Mouse (Mus musculus) CH12.LX (cell line): ENCODE results near the gene Zdhhc8. TPM values are rescaled to one million over a fixed set of nuclear protein-coding genes. Genes with fewer than 3 reads are reported as not detected.
A peak's percentile ranks its signal among the peaks of the same experiment; 100 is the strongest.

Experiments
- DNase-seq: peaks from one replicate; pipeline ENCODE4 v3.0.0-alpha.2; 2013; ENCODE audit errors: extremely low read depth
- H3K27ac ChIP-seq: 2 replicates; pipeline ENCODE4 v1.5.1; 2012; ENCODE audit warnings: low read depth, mild to moderate bottlenecking, control low read depth, moderate library complexity; ENCODE audit not compliant: insufficient read depth
- H3K27me3 ChIP-seq: replicated peaks from 2 replicates; pipeline ENCODE3; 2012; ENCODE audit warnings: inconsistent platforms
- H3K36me3 ChIP-seq, 2 experiments: replicated peaks in 1 of 2; 2 replicates each; pipeline versions ENCODE3 to v1.6.1; 2012; ENCODE audit warnings: inconsistent platforms in 1 of 2, low read length in 1 of 2, mild to moderate bottlenecking in 1 of 2, mixed read lengths in 1 of 2, moderate library complexity in 1 of 2; ENCODE audit not compliant: control insufficient read depth in 1 of 2, insufficient read depth in 1 of 2
- H3K4me1 ChIP-seq, 2 experiments: 2 replicates each; pipeline ENCODE4 v1.6.1; 2012; ENCODE audit warnings: inconsistent platforms in 1 of 2, moderate library complexity in 1 of 2; ENCODE audit not compliant: insufficient read depth in 2 of 2, control insufficient read depth in 1 of 2
- H3K4me2 ChIP-seq: 2 replicates; pipeline ENCODE4 v1.6.1; 2012; ENCODE audit warnings: low read depth, mild to moderate bottlenecking, control low read depth; ENCODE audit not compliant: poor library complexity, insufficient read depth, severe bottlenecking
- H3K4me3 ChIP-seq, 3 experiments: fragments of 150-350 bp in 1 of 3; sonication (generic) in 1 of 3; replicated peaks in 1 of 3; 2 replicates each; pipeline versions ENCODE3 to v1.5.1; 2011 to 2012; ENCODE audit warnings: low read depth in 2 of 3, low read length in 2 of 3, mild to moderate bottlenecking in 2 of 3, moderate library complexity in 2 of 3, control low read depth in 1 of 3, improper control_type of control experiment in 1 of 3, inconsistent platforms in 1 of 3, mixed read lengths in 1 of 3; ENCODE audit not compliant: poor library complexity in 1 of 3
- H3K79me2 ChIP-seq: replicated peaks from 2 replicates; pipeline ENCODE4 v1.6.1; 2012; ENCODE audit warnings: mild to moderate bottlenecking, moderate library complexity; ENCODE audit not compliant: control insufficient read depth, poor library complexity, insufficient read depth, severe bottlenecking; ENCODE audit errors: extremely low read depth
- H3K9ac ChIP-seq: 2 replicates; pipeline ENCODE4 v1.6.1; 2012; ENCODE audit warnings: low read depth, mild to moderate bottlenecking, control low read depth, moderate library complexity; ENCODE audit not compliant: insufficient read depth
- H3K9me3 ChIP-seq: replicated peaks from 2 replicates; pipeline ENCODE3; 2012; ENCODE audit warnings: low read length, inconsistent platforms, mixed read lengths
- BHLHE40 ChIP-seq: IDR thresholded peaks from 2 replicates; pipeline ENCODE4 v1.6.1; 2011; ENCODE audit warnings: mild to moderate bottlenecking, low read depth, low read length, improper control_type of control experiment
- CHD2 ChIP-seq: IDR thresholded peaks from 2 replicates; pipeline ENCODE4 v1.6.1; 2011; ENCODE audit warnings: low read length, improper control_type of control experiment
- CTCF ChIP-seq, 2 experiments: IDR thresholded peaks in 1 of 2; conservative IDR thresholded peaks in 1 of 2; 2 replicates each; pipeline ENCODE4 v1.5.1; 2011 to 2012; ENCODE audit warnings: low read depth in 2 of 2, low read length in 2 of 2, improper control_type of control experiment in 1 of 2, inconsistent platforms in 1 of 2, mild to moderate bottlenecking in 1 of 2, moderate library complexity in 1 of 2
- E2F4 ChIP-seq: IDR thresholded peaks from 2 replicates; pipeline ENCODE4 v1.6.1; 2011; ENCODE audit warnings: low read depth, low read length, improper control_type of control experiment; ENCODE audit not compliant: insufficient replicate concordance
- ELF1 ChIP-seq: IDR thresholded peaks from 2 replicates; pipeline ENCODE4 v1.6.1; 2014; ENCODE audit warnings: low read depth, mild to moderate bottlenecking, inconsistent platforms, low read length, improper control_type of control experiment
- EP300 ChIP-seq: IDR thresholded peaks from 2 replicates; pipeline ENCODE4 v1.6.1; 2011; ENCODE audit warnings: low read length, improper control_type of control experiment
- ETS1 ChIP-seq: conservative IDR thresholded peaks from 2 replicates; pipeline ENCODE4 v1.6.1; 2012; ENCODE audit warnings: low read depth, mild to moderate bottlenecking, inconsistent platforms, low read length, improper control_type of control experiment, moderate library complexity
- GABPA ChIP-seq: IDR thresholded peaks from 2 replicates; pipeline ENCODE4 v1.6.1; 2012; ENCODE audit warnings: low read depth, low read length, improper control_type of control experiment, inconsistent platforms; ENCODE audit not compliant: insufficient replicate concordance
- HCFC1 ChIP-seq: IDR thresholded peaks from 2 replicates; pipeline ENCODE4 v1.6.1; 2012; ENCODE audit warnings: low read depth, mild to moderate bottlenecking, inconsistent platforms, low read length, improper control_type of control experiment
- JUN ChIP-seq: IDR thresholded peaks from 2 replicates; pipeline ENCODE4 v1.6.1; 2011; ENCODE audit warnings: low read depth, mild to moderate bottlenecking, low read length, improper control_type of control experiment, moderate library complexity; ENCODE audit not compliant: insufficient read depth
- JUND ChIP-seq: conservative IDR thresholded peaks from 2 replicates; pipeline ENCODE4 v1.6.1; 2011; ENCODE audit warnings: low read depth, low read length, improper control_type of control experiment
- MAX ChIP-seq: IDR thresholded peaks from 2 replicates; pipeline ENCODE4 v1.6.1; 2011; ENCODE audit warnings: low read length, improper control_type of control experiment
- MAZ ChIP-seq: IDR thresholded peaks from 2 replicates; pipeline ENCODE4 v1.6.1; 2012; ENCODE audit warnings: low read depth, mild to moderate bottlenecking, inconsistent platforms, low read length, improper control_type of control experiment, moderate library complexity
- MEF2A ChIP-seq: IDR thresholded peaks from 2 replicates; pipeline ENCODE4 v1.6.1; 2014; ENCODE audit warnings: low read depth, mild to moderate bottlenecking, inconsistent platforms, low read length, improper control_type of control experiment, borderline replicate concordance
- MXI1 ChIP-seq: IDR thresholded peaks from 2 replicates; pipeline ENCODE4 v1.6.1; 2011; ENCODE audit warnings: mild to moderate bottlenecking, low read depth, low read length, improper control_type of control experiment
- MYC ChIP-seq: IDR thresholded peaks from 2 replicates; pipeline ENCODE4 v1.6.1; 2011; ENCODE audit warnings: low read depth, mild to moderate bottlenecking, improper control_type of control experiment, low read length
- NRF1 ChIP-seq: IDR thresholded peaks from 2 replicates; pipeline ENCODE4 v1.6.1; 2014; ENCODE audit warnings: low read depth, mild to moderate bottlenecking, inconsistent platforms, low read length, improper control_type of control experiment, moderate library complexity
- POLR2AphosphoS2 ChIP-seq: IDR thresholded peaks from 2 replicates; pipeline ENCODE4 v1.6.1; 2011; ENCODE audit warnings: low read depth, low read length, improper control_type of control experiment
- SIN3A ChIP-seq: IDR thresholded peaks from 2 replicates; pipeline ENCODE4 v1.6.1; 2012; ENCODE audit warnings: low read length, improper control_type of control experiment, inconsistent platforms
- TBP ChIP-seq: conservative IDR thresholded peaks from 2 replicates; pipeline ENCODE4 v1.6.1; 2011; ENCODE audit warnings: low read depth, low read length, improper control_type of control experiment
- USF1 ChIP-seq: IDR thresholded peaks from 2 replicates; pipeline ENCODE4 v1.6.1; 2014; ENCODE audit warnings: low read depth, mild to moderate bottlenecking, inconsistent platforms, low read length, improper control_type of control experiment
- USF2 ChIP-seq: conservative IDR thresholded peaks from 2 replicates; pipeline ENCODE4 v1.6.1; 2011; ENCODE audit warnings: low read depth, low read length, improper control_type of control experiment
- ZKSCAN1 ChIP-seq: IDR thresholded peaks from 2 replicates; pipeline ENCODE4 v1.6.1; 2012; ENCODE audit warnings: low read depth, inconsistent platforms, low read length, improper control_type of control experiment, borderline replicate concordance
- ZNF384 ChIP-seq: IDR thresholded peaks from 2 replicates; pipeline ENCODE4 v1.6.1; 2012; ENCODE audit warnings: low read depth, low read length, improper control_type of control experiment, inconsistent platforms
- dilution Hi-C: fragments of 300-500 bp; cut with MboI; formaldehyde crosslinking; loops from 2 replicates; pipeline ENCODE4 v1.14.3; 2020; ENCODE audit warnings: low sequenced_read_pairs; ENCODE audit not compliant: extremely low pct_unique_long_range_greater_than_20kb, extremely low pct_ligation_motif_present
- in situ Hi-C: fragments of 300-500 bp; cut with MboI; formaldehyde crosslinking; loops from 3 replicates; pipeline ENCODE4 v1.14.3; 2019; ENCODE audit warnings: low sequenced_read_pairs, low pct_ligation_motif_present, low pct_unique_long_range_greater_than_20kb, mixed read lengths
- polyA plus RNA-seq: library from polyadenylated mRNA; unstranded; fragments of >175 nt; gene quantifications from 2 replicates; pipeline ENCODE4 v1.2.1, GENCODE M21; 2012; ENCODE audit warnings: low read depth; ENCODE audit not compliant: insufficient read length
- total RNA-seq, 2 experiments: library from RNA; depleted of rRNA; stranded (reverse); fragments of 300-350 nt in 1 of 2; fragments of >200 nt in 1 of 2; gene quantifications; 2 replicates each; pipeline ENCODE4 v1.2.3; 2012 to 2014

The Zdhhc8 gene
- total and polyA plus RNA-seq, 3 experiments = 3.2 to 15.2 (median 10.3) TPM

DNA sequence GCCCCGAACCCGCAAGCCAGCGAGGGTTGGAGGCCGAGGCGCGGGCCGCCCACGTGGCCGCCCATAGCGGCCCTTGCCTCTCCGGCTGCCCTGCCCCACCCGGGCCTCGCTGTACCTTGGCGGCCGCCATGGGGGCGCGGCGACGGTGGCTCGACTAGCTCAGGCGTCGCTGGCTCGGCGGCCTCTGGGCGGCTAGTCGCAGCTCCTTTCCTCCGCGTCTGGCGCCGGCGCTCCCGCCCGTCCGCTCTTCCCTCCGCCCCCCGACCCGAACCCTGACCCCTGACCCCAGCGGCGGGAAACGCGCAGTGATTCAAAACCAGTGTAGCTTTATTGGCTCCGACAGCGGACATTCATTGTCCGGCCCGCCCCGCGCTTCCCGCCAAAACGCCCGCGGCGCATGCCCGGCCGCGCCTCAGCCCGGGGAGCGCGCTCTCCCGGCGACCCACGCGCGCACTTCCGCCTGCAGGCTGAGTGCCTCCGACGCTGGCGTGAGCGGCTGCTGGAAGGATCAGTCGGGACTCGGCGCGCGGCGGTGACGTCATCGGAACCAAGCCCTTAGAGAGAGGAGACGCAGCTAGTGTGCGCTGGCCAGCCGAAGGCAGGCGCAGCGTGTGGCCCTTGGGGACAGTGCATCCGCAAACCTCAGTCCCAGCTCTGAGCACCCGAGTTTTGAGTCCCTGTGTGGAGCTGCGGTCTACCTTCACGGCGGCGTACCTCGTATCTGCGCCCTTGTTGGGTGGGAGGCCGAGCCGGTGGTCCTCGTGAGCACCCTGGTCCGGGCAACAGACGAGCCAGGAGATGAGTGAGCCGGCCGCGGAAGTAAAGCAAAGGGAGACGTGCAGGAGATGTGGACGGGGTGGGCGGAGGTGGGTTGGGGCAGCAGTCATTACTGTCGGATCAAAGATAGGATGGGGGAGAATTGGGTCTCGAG is 13.8 kb upstream of the Zdhhc8 start, which contains the start of the genes Trmt2a and Ranbp1 (continued):
- TF ChIP-seq E2F4 = peak; percentile 98
- TF ChIP-seq MYC = peak; percentile 79
- TF ChIP-seq JUN = peak; percentile 70
- peak; percentile 6; the same call in 1 of the 2 replicates for TF ChIP-seq ZKSCAN1
- no peak; the same call in none of the 2 replicates for TF ChIP-seq BHLHE40
- TF ChIP-seq MAX = peak; percentile 92
- peak; percentile 72 for TF ChIP-seq ETS1
- no peak; the same call in none of the 2 replicates for TF ChIP-seq ZNF384
- TF ChIP-seq JUND = peak; percentile 50
- TF ChIP-seq MAZ = peak; percentile 100
- TF ChIP-seq CTCF (conservative IDR thresholded peaks at IDR 0.05 in 1 of 2, IDR thresholded peaks at IDR 0.05 in 1 of 2; ENCODE audit: low read depth in 2 of 2, low read length in 2 of 2) = no peak
- TF ChIP-seq MEF2A = peak; percentile 93
- TF ChIP-seq USF2 = no peak
- TF ChIP-seq USF1 = no peak; the same call in none of the 2 replicates

DNA sequence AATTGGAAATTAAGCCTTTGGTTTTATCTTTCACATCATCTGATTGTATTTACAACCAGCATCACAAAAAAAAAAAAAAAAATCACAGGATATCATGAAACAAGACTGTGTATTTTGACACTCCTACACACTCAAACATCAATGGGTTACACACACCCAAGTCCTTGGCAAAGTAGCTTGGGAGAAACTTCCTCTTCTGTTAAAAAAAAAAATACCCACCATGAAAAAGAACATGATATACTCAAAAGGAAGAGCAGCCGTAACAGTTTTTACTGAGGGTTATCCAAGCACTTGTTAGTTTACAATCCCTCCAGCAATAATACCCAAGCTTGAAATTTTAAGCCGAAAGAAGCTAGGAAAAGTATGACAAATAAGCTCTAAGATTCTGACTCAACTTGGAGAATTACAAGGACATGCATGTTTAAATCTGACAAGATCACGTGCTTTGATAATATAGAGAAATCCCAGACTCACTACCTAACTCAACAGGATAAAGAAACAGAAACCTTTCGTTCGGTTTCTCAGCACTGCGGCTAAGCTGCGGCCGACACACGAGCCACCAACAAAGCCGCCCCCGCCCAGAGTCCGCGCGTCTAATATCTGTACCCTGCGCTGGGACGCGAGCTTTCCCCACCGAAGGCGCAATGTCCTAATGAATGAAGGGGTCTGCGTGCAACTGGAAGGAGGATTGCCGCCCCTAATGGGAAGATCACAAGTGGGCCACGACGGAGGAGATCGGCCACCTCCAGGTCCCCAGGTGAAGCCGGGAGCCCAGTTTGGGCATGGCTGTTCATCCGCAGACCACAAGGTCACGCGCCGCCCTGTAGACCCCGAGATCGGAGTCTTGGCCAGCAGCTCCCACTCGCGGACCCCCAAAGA is 12.8 kb upstream of the Zdhhc8 start:
- Histone ChIP-seq H3K27ac (peak overlapping the region; percentile 21; the same call in 1 of the 2 replicates), H3K27me3 (no peaks in the 10 kb centered on the region), H3K4me3 (peak overlapping the region; percentile 78 to 93 (median 82)), H3K79me2 (peaks cover 78% of the 10 kb centered on the region), H3K4me1 (peaks cover 16 to 61% of the 10 kb centered on the region in 2 experiments), H3K4me2 (peak overlapping the region; percentile 97), H3K9me3 (no peaks in the 10 kb centered on the region), H3K36me3 (peaks cover 61 to 77% of the 10 kb centered on the region in 2 experiments), H3K9ac (peak overlapping the region; percentile 83)
- no peak for DNase-seq
- TF ChIP-seq ZKSCAN1 = no peak
- peak; percentile 25; the same call in 1 of the 2 replicates for TF ChIP-seq MYC
- TF ChIP-seq CHD2 = no peak
- no peak for TF ChIP-seq JUND
- TF ChIP-seq HCFC1 = no peak
- no peak for TF ChIP-seq ELF1
- peak; percentile 44; the same call in 1 of the 2 replicates for TF ChIP-seq USF2
- TF ChIP-seq ETS1 = no peak
- TF ChIP-seq NRF1 = no peak
- peak; percentile 65; the same call in 1 of the 2 replicates for TF ChIP-seq ZNF384
- no peak for TF ChIP-seq POLR2AphosphoS2
- no peak for TF ChIP-seq EP300
- TF ChIP-seq MAZ = no peak
- TF ChIP-seq USF1 = no peak
- TF ChIP-seq GABPA = no peak
- 0 out of 2 replicates have a peak, but pooled peaks have one; percentile 51 for TF ChIP-seq TBP
- peak; percentile 56 for TF ChIP-seq BHLHE40
- peak; percentile 18; the same call in 1 of the 2 replicates for TF ChIP-seq SIN3A
- TF ChIP-seq MXI1 = no peak
- TF ChIP-seq E2F4 = 0 out of 2 replicates have a peak, but pooled peaks have one; percentile 29
- dilution Hi-C loops (no loop called here), in situ Hi-C loops (no loop called here)
